Mouse (Mus musculus) C2C12 (cell line): ENCODE measurements around the gene Grhpr.

Experiments
- CEBPB ChIP-seq: IDR thresholded peaks from one replicate; pipeline ENCODE4 v1.6.1; 2011; ENCODE audit warnings: low read depth, mild to moderate bottlenecking, control low read depth, moderate library complexity
- CTCF ChIP-seq: IDR thresholded peaks from one replicate; pipeline ENCODE4 v1.5.1; 2011; ENCODE audit not compliant: control insufficient read depth, insufficient read depth, insufficient read length
- USF1 ChIP-seq: IDR thresholded peaks from one replicate; pipeline ENCODE4 v1.6.1; 2011; ENCODE audit warnings: low read depth, mild to moderate bottlenecking, control low read depth, moderate library complexity

- TF ChIP-seq CTCF (no peak), CEBPB (no peak), USF1 (no peak)
Measured at GRCm38 (mm10) chr4:44965736-44966135, 15.5 kb upstream of the Grhpr start.
